Mouse (Mus musculus) kidney, embryonic 16.5 days (tissue): ENCODE data around the gene Zc3h7b. TPM values are rescaled to one million over a fixed set of nuclear protein-coding genes. Genes with fewer than 3 reads are reported as not detected.

Source experiments
- ATAC-seq: fragments of 200-750 bp; cut with Nextera tagmentation; 2 replicates; pipeline ENCODE4 v1.8.0; 2017; ENCODE audit warnings: moderate TSS enrichment; ENCODE audit not compliant: low FRiP score, low TSS enrichment
- H3K27ac ChIP-seq: fragments of 300-500 bp; sonication (generic); 2 replicates; pipeline ENCODE4 v1.5.1; 2014; ENCODE audit warnings: low read length
- H3K27me3 ChIP-seq: fragments of 300-500 bp; sonication (generic); 2 replicates; pipeline ENCODE4 v1.6.1; 2014; ENCODE audit warnings: low read length, control low read depth, mixed read lengths; ENCODE audit not compliant: insufficient read depth
- H3K36me3 ChIP-seq: fragments of 300-500 bp; sonication (generic); 2 replicates; pipeline ENCODE4 v1.6.1; 2014; ENCODE audit warnings: low read length, control low read depth, mixed read lengths; ENCODE audit not compliant: insufficient read depth
- H3K4me1 ChIP-seq: fragments of 300-500 bp; sonication (generic); 2 replicates; pipeline ENCODE4 v1.6.1; 2014; ENCODE audit warnings: low read length, control low read depth, mixed read lengths; ENCODE audit not compliant: insufficient read depth
- H3K4me2 ChIP-seq: fragments of 300-500 bp; sonication (generic); replicated peaks from 2 replicates; pipeline ENCODE4 v1.6.1; 2014; ENCODE audit warnings: low read depth, low read length
- H3K4me3 ChIP-seq: fragments of 300-500 bp; sonication (generic); 2 replicates; pipeline ENCODE4 v1.5.1; 2014; ENCODE audit warnings: mild to moderate bottlenecking, low read length
- H3K9ac ChIP-seq: fragments of 300-500 bp; sonication (generic); replicated peaks from 2 replicates; pipeline ENCODE4 v1.6.1; 2014; ENCODE audit warnings: low read length
- H3K9me3 ChIP-seq: fragments of 300-500 bp; sonication (generic); 2 replicates; pipeline ENCODE4 v1.6.1; 2016; ENCODE audit warnings: low read length, control low read depth
- WGBS: fragments of 180-500 bp; shearing (Covaris S2); extraction: QIAGEN DNeasy Blood & Tissue Kit; methylation state at CpG from one replicate; pipeline ENCODE4 v1.1.7; 2014; 5-methylcytosine and 5-hydroxymethylcytosine counted together
- polyA plus RNA-seq: library from polyadenylated mRNA; unstranded; fragments of >200 nt; fragmentation: Nextera tagmentation; extraction: Ambion mirVana; gene quantifications from 2 replicates; pipeline ENCODE4 v1.2.1, GENCODE M21; 2015

Gene Zc3h7b
- polyA plus RNA-seq, 1 experiment from 2014 or later, result 35.1 TPM

GRCm38 (mm10) chr15:81708991-81709390 is 35.9 kb upstream of the Zc3h7b start:
- Histone ChIP-seq H3K27me3 (no peaks in the 10 kb centered on the region), H3K9ac (no peak overlapping the region), H3K9me3 (no peaks in the 10 kb centered on the region), H3K4me1 (no peaks in the 10 kb centered on the region), H3K4me2 (no peak overlapping the region), H3K4me3 (no peak overlapping the region), H3K36me3 (peaks cover 81% of the 10 kb centered on the region), H3K27ac (no peak overlapping the region)
- ATAC-seq, result no peak
- WGBS, result 94% methylated on average over 11 of the region's 11 CpGs

DNA sequence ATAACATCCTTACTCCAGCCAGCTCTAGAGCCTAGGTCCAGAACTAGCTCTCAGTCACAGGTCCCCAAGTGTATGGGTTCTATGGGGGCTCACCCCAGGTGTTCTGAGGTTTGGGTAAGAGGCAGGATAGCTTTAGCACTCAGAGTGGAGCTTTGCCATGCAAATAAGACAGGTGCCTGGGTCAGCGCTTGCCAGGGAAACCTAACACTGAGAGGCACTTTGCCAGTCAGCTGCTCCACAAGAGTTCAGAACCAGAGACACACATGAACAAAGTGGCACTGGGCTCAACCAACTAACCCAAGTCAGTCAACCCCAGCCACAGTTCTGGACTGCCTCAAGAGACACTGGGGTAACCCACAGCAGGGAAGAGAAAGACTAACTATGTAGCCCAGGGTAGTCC is 35.2 kb upstream of the Zc3h7b start:
- Histone ChIP-seq H3K27me3 (no peaks in the 10 kb centered on the region), H3K4me1 (no peaks in the 10 kb centered on the region), H3K36me3 (peaks cover 77% of the 10 kb centered on the region), H3K9ac (no peak overlapping the region), H3K4me2 (no peak overlapping the region), H3K27ac (no peak overlapping the region), H3K4me3 (no peak overlapping the region), H3K9me3 (no peaks in the 10 kb centered on the region)
- 86% methylated on average over 1 of the region's 1 CpGs for WGBS
- ATAC-seq, result no peak

DNA sequence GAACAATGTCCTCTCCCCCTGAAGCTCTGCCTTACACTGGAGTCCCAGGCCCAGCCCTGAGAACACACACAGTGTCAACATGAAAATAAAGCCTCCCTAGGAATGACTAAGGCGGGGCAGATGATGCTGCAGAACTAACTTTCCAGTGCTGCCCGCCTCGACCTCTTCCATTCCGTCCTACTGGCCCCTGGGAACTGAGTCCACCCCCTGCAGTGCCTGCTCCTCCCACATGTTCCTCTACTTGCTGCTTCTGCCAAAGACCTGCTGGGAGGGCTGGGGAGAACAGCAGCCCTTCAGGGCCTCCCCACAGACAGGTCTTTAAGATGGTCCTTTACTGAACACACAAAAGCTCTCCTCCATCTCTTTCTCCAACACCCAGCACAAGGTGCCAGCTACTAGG is 34.1 kb upstream of the Zc3h7b start:
- Histone ChIP-seq H3K27ac (no peak overlapping the region), H3K27me3 (no peaks in the 10 kb centered on the region), H3K9me3 (no peaks in the 10 kb centered on the region), H3K36me3 (peaks cover 74% of the 10 kb centered on the region), H3K4me1 (no peaks in the 10 kb centered on the region), H3K9ac (no peak overlapping the region), H3K4me2 (no peak overlapping the region), H3K4me3 (no peak overlapping the region)
- WGBS, result 75% methylated on average over 4 of the region's 4 CpGs
- ATAC-seq, result no peak

GRCm38 (mm10) chr15:81713742-81714141 is 31.1 kb upstream of the Zc3h7b start:
- Histone ChIP-seq H3K4me2 (no peak overlapping the region), H3K9me3 (no peaks in the 10 kb centered on the region), H3K4me3 (no peak overlapping the region), H3K4me1 (no peaks in the 10 kb centered on the region), H3K36me3 (peaks cover 81% of the 10 kb centered on the region), H3K27me3 (no peaks in the 10 kb centered on the region), H3K27ac (no peak overlapping the region), H3K9ac (no peak overlapping the region)
- no peak for ATAC-seq
- WGBS, result 74% methylated on average over 6 of the region's 6 CpGs

DNA sequence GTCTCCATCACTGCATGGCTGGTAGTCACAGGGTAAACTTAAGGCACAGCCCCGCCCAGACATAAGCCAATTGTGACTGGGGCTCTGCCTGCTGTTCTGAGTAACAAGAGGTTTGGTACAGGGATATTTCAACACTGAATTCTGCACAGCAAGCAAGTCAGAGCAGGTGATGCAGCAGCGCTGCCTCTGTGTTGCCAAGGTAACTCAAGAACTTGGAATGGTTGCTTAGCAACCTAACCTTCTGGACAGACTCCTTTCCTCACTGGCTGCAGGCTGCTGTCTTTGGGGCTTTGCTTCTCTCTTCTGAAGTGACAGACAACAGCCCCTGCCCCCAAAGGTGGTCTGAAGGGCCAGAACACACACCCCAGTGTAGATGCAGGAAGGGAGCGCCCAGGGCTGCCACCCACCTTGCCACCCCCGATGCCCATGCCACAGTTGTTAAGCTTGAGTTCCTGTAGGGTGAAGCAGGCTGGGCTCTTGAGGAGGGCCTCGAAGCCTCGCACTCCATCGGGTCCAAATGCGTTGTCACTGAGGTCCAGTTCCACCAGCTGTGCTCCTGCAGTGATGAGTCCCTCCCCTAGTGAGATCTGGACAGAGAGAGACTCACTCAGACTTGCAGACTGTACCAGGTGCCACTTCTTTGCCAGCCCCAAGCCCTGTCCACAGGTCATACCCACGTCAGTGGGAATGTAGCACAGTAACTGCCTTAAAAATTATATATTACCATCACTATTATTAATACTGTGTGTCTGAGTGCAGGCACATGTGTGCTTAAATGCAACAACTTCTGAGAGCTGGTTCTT is 26.3 kb upstream of the Zc3h7b start:
- no peak overlapping the region for H3K27ac ChIP-seq
- H3K4me2 ChIP-seq, result no peak overlapping the region
- H3K9me3 ChIP-seq, result no peaks in the 10 kb centered on the region
- no peak overlapping the region for H3K9ac ChIP-seq
- no peaks in the 10 kb centered on the region for H3K4me1 ChIP-seq
- ATAC-seq, result no peak
- H3K36me3 ChIP-seq, result peaks cover 79% of the 10 kb centered on the region
- H3K4me3 ChIP-seq, result no peak overlapping the region
- WGBS, result 92% methylated on average over 9 of the region's 9 CpGs
- no peaks in the 10 kb centered on the region for H3K27me3 ChIP-seq

DNA sequence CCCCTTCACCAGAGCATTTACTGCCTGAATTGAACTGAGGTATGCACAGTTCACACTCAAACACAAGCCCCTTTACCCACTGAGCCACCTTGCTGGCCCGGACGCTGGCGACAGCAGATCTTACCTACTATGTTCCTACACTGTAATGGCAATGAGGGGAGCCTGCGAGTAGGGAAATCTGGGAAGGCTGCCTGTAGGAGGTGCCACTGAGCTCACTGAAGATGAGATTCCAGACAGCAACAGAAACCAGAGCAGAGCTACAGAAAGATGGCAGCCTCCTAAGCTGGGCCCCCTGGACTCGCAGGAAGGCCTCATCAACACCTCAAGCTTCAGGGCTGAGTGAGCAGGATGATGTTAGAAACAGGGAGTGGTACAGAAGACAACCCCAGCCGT is 25.7 kb upstream of the Zc3h7b start:
- Histone ChIP-seq H3K9me3 (no peaks in the 10 kb centered on the region), H3K4me3 (no peak overlapping the region), H3K36me3 (peaks cover 80% of the 10 kb centered on the region), H3K4me2 (no peak overlapping the region), H3K4me1 (no peaks in the 10 kb centered on the region), H3K27ac (no peak overlapping the region), H3K27me3 (no peaks in the 10 kb centered on the region), H3K9ac (no peak overlapping the region)
- no peak for ATAC-seq
- WGBS, result 85% methylated on average over 6 of the region's 6 CpGs

- no peaks in the 10 kb centered on the region for H3K27me3 ChIP-seq
- peaks cover 60% of the 10 kb centered on the region for H3K36me3 ChIP-seq
- H3K9me3 ChIP-seq, result no peaks in the 10 kb centered on the region
- no peak overlapping the region for H3K9ac ChIP-seq
- no peak overlapping the region for H3K27ac ChIP-seq
- no peak overlapping the region for H3K4me2 ChIP-seq
- no peak overlapping the region for H3K4me3 ChIP-seq
- H3K4me1 ChIP-seq, result no peaks in the 10 kb centered on the region
- no peak for ATAC-seq
- 93% methylated on average over 5 of the region's 5 CpGs for WGBS
Measured at GRCm38 (mm10) chr15:81722361-81722760, 22.5 kb upstream of the Zc3h7b start.

GRCm38 (mm10) chr15:81723653-81724052 is 21.2 kb upstream of the Zc3h7b start:
- no peak overlapping the region for H3K4me3 ChIP-seq
- 89% methylated on average over 11 of the region's 11 CpGs for WGBS

DNA sequence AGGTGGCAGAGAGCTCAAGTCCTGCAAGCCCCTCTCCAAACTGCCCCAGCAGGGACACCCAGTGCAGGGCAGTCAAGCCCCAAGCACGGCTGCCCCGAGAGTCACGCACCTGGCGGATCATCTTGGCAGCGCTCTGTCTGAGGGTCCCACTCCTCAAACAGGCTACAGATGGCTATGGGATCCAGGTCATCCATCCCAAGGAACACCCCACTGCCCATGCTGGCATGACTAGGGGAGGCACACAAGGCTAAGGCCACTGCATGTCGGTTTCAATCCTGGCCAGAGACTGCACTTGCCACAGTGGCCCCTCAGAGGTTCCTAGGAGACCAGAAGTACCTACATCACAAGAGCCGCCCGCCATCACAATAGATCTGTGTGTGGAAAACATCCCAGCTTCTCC is 18.9 kb upstream of the Zc3h7b start:
- 97% methylated on average over 8 of the region's 8 CpGs for WGBS
- no peak for ATAC-seq
- Histone ChIP-seq H3K9ac (no peak overlapping the region), H3K27ac (no peak overlapping the region), H3K4me3 (no peak overlapping the region), H3K36me3 (peaks cover 28% of the 10 kb centered on the region), H3K27me3 (no peaks in the 10 kb centered on the region), H3K9me3 (no peaks in the 10 kb centered on the region), H3K4me1 (peaks cover 15% of the 10 kb centered on the region), H3K4me2 (no peak overlapping the region)

More at GRCm38 (mm10) chr15:81723653-81724052, 21.2 kb upstream of the Zc3h7b start:
- no peak overlapping the region for H3K27ac ChIP-seq
- H3K36me3 ChIP-seq, result peaks cover 51% of the 10 kb centered on the region
- peaks cover 11% of the 10 kb centered on the region for H3K4me1 ChIP-seq
- H3K27me3 ChIP-seq, result no peaks in the 10 kb centered on the region
- H3K9me3 ChIP-seq, result no peaks in the 10 kb centered on the region
- no peak overlapping the region for H3K9ac ChIP-seq
- no peak overlapping the region for H3K4me2 ChIP-seq
- no peak for ATAC-seq

- Histone ChIP-seq H3K27ac (peak overlapping the region; percentile 60), H3K4me1 (peaks cover 15% of the 10 kb centered on the region), H3K9me3 (no peaks in the 10 kb centered on the region), H3K36me3 (peaks cover 1% of the 10 kb centered on the region; the same call in 1 of the 2 replicates), H3K4me3 (peak overlapping the region; percentile 97), H3K27me3 (no peaks in the 10 kb centered on the region), H3K4me2 (peak overlapping the region; percentile 78), H3K9ac (peak overlapping the region; percentile 89)
- ATAC-seq, result peak; percentile 46
- under 1% methylated on average over 49 of the region's 49 CpGs for WGBS
Measured at GRCm38 (mm10) chr15:81729241-81729791, 15.5 kb upstream of the Zc3h7b start.
